Mouse (Mus musculus): ENCODE measurements around the gene Mlycd. TPM values are rescaled to one million over a fixed set of nuclear protein-coding genes. Genes with fewer than 3 reads are reported as not detected.
A peak's percentile ranks its signal among the peaks of the same experiment; 100 is the strongest.

Mlycd gene
- total RNA-seq, 2 experiments from 2014 or later = 26.5 to 28.6 TPM

DNA sequence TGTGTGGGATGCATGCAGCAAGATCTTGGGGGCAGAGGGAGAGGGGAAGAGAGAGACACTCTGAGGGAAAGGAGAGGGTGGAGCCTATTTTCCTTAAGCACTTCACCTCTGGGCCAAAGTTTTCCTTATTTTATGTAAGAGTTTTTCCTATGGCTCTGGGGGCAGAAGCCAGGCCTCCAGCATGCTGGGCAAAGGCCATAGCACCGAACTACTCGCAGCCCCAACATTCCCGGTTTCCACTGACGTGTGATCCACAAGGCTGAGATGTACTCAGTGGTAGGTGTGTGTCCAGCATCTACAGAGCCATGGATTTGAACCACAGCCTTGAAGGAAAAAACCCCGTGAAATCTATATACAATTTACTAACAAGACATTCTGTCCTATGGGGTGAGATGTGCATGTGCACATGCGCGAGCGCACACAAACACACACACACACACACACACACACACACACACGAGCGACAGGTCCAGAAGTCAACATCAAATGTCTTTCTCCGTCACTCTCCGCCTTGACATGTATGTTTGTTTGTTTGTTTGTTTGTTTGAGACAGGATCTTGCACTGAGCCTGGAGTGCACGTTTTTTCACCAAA, 39.0 kb downstream of the Mlycd start, which contains the start of gene Osgin1:
TSS of gene Osgin1 (plus strand) at position 543 of the 593 bp plus-strand sequence.
- no peak for DNase-seq

DNA sequence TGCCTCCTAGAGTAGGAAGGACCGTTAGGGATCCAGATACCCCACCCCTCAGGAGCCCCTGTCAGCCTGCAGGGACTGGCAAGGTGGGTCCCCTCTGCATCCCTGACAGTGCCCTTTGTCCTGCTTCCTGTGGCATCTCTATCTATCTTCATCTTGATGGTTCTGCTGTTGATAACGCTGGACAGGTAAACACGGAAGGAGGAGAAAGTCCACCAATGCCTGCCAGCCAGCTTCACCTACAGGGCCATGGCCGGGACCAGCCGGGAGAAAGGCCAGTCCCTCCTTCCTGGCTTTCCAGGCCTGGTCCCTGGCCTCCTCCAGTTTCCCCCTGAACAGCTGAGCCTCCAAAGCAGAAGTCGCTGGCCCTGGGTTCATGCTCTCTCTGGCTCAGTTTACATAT, 39.9 kb downstream of the Mlycd start:
- no peak for DNase-seq

DNA sequence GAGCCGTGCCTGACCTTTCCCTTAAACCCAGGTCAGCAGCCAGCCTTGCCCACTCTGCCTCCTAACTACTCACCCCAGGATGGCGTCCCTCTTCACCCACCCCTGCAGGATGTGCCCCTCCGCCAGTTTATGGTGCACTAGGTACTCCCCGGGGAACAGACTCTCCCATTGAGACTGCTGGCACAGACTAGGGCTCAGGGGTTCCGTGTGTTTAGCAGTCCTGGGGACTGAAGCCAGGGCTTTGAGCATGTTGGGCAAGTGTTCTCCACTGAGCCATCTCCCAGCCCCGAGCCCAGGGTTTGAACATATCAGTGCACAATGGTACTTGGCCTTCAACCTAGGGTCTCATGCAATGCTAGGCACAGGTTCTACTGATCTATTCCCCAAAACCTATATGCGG, 40.8 kb downstream of the Mlycd start:
- no peak for DNase-seq

DNA sequence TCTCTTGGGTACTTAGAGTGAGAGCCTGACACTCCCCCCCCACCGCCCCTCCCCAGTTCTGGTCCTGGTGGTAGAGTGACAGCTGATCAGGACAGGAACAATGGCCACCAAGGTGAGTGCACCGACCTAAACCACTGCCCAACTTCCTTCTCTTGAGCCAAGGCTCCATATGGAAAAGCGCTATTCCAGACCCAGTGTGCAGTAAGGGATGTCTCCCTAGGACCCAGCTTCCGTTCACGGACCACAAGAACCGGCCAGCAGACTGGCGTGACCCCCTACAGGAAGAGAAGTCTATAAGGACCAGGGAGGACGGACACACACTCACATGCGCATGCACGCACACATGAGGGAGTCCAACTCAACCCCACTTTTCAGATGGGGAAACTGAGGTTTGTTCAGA, 41.7 kb downstream of the Mlycd start:
- no peak for DNase-seq

DNA sequence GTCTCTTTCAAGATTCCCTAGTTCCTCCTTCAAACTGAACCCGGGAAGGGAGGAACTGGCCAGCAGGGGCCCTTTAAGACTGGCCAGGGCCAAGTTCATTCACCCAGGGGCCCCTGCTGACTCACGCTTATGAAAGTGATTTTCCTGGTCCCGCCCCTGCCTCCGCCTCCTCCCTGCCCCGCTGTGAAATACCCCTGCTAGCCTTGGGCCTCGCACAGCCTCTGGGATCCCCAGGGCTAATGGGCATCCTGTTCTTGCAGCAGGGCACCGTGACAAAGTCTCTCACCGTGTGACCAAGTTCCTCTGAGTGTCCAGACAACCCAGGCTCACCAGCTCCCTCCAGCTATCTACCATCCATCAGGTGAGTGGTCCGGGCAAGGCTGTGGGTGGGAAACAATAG, 42.3 kb downstream of the Mlycd start:
- DNase-seq = no peak

DNA sequence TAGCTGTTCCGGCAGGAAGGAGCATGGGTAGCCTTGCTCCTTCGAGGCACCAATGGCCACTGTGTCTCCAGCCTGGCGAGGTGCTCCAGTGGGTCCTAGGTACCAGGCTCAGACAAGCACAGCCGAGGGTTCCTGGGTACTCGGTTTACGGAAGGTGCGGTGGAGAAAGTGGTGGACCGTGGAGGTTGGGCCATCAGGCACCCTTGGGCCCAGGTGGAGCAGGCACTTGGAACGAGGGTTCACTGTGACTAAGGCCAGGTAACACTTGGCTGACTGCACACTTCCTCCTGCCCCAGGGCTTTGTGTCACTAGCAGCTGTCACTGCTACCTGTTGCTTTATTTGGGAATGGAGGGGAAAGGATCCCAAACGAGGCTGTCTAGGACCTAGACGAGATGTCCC, 42.8 kb downstream of the Mlycd start:
- DNase-seq = no peak

DNA sequence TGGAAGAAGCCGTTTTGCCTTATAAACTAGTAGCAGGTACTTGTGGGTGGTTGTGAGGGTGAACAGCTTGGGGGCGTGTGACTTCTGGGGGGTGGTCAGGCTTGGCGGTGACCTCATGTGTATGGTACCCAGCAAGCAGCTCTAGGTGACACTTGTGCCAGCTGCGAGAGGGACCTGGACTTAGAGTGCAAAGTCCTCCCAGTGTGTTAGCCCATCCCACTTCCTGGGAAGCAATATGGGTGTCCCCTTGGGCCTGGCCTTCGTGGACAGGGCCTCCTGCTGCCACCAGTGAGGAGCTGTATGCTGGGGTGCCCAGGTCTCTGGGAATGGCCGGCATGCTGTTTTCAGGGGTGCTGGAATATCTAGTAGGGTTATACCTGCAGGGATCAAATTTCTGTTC, 44.2 kb downstream of the Mlycd start:
- DNase-seq = no peak

DNA sequence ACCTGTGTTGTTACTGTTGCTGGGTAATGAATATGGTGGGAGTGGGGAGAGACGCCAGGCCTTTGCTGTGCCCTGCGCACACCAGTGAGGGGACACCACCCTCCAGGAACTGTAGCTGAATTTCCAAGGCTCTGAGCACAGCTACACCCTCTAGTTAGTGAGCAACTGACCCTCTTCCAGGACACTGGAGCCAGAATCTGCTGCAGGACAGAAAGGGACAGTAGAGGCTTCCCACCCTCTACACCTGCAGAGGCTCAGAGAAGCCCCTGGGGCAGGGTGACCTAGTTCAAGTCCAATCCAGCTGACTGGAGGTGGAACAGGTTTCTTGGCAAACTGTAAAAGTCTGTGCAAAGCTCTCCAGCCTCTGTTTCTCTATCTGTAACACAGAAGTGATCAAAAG, 44.7 kb downstream of the Mlycd start:
- no peak for DNase-seq

DNA sequence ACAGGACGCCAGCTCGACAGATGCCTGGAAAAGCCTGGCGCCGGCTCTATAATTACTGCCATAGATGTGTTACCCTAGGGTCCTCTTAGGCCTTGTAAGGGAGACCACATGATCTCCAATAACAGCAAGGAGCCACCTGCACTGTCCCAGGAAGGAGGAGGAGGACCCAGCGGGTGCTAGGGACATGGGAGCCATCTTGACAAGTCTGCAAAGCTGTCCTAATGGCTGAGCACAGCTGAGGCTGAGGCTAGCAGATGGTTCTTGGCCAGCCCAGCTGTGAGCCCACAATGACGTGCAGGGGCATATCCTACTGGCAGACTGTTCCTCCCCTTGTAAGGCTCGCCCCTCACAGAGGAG, 45.2 kb downstream of the Mlycd start:
- DNase-seq = no peak

DNA sequence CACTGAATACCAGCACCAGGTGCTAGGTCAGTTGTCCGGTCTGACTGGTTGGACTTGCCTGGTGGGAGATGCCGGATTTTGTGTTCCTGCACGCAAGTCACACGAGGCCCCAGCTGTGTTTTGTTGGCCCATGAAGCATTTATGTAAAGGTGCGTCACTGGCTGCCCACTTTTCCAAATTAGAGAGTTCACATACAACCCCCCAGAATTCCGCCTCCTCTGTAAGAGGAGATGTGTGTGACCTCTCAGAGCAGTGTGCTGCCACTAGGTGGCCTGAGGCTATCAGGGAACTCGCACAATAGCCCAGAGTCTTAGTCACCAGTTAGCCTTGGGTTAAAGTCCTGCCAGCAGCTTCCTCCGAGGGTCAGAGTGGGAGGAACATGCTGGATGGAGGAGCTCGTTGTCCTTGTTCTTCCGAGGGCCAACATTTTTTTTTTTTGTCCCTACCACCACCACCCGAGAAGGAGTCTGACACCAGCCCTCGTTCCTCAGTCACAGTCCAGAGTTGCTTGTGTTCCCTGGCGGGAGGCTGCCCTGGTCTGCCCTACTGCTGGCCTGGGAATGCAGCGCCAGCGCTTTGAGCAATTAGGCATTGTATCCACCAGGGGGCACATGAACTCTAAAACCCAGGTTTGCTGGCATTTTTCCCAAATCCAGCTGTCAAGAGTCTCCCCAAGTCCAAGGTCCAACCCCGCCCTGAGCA, 45.7 kb downstream of the Mlycd start:
- DNase-seq = peak; percentile 51 to 61

DNA sequence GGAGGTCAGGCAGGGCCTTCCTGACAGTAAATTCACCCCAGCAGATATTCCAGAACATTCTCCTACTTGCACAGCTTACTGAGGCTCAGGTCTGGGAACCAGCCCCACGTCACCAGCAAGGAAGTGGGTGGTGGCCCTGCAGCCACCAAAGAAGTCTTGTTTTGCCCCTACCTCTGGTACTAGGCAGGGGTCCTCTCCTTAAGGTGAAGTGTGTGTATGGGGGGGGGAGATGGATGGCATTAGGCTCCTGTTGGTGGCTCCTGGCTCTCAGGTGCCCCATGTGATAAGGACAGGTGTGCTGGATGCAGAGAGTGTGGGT, 46.2 kb downstream of the Mlycd start:
- DNase-seq = no peak

DNA sequence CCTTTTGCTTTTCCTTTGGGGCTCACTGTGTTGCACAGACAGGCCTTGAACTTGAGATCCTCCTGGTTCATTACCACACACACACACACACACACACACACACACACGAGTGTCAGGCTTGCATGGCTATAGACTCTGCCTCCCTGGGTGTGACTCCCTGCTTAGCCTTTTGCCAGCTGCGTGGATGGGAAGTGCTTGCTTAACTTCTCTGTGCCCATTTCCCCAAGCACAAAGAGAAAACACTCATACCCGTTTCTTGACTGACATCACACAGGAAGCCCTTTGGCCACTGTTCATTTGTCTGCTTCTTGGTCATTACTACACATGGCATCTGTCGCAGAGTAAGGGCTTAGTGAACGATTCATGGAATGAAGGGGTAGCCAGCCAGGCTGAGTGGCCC, 47.3 kb downstream of the Mlycd start:
- no peak for DNase-seq

DNA sequence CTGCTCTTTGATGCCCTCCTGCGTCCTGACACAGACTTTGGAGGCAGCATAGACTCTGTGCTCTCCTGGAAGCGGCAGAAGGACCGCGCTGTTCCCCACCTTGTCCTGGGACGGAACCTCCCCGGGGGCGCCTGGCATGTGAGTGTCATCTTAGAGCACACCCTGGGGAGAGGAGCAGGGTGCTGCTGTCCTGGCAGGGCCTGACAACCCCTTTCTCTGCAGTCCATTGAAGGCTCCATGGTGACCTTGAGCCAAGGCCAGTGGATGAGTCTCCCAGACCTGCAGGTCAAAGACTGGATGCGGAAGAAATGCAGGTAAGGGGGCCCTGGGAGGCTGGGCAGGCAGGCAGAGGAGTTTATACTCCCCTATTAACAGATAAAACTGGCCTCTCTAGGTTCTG, 48.3 kb downstream of the Mlycd start:
- DNase-seq = no peak

DNA sequence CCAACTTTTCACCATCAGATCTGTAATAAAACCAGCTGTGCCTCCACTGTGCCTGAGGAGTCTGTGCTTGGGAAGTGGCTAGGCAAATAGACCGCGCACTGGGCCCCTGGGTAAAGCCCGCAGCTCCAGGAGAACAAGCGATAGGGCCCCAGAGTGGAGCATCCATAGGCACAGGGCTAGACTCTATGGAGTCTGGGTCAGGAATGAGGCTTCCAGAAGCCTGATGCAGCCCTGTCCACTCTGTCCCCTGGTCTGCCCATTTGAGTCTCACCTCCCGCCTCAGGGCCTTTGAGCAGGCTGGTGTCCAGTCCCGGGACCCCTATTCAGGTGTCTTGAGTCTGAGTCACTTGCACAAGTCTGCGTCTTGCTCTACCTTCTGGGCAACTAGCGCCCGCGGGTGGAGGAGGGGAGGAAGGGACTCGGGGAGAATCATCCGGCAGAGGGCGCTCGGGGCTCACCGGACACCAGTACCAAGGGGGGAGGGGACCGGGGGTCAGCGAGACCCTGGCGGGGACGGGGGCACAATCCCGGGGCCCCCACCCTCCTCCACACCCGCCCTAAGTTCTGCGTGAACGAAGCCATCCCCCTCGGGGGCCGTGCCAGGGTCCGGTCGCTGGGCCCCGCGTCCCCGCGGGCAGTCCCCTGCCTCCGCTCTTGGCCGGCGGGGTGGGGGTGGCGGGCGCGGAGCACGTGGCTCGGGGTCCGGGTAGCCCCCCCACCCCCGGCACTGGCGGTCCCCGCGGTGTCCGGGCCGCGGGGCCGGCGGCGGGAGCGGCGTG, 51.7 kb downstream of the Mlycd start, which contains the start of gene Necab2:
TSS of gene Necab2 (plus strand) at position 509 of the 779 bp plus-strand sequence.
- DNase-seq = peak; percentile 80 to 84

DNA sequence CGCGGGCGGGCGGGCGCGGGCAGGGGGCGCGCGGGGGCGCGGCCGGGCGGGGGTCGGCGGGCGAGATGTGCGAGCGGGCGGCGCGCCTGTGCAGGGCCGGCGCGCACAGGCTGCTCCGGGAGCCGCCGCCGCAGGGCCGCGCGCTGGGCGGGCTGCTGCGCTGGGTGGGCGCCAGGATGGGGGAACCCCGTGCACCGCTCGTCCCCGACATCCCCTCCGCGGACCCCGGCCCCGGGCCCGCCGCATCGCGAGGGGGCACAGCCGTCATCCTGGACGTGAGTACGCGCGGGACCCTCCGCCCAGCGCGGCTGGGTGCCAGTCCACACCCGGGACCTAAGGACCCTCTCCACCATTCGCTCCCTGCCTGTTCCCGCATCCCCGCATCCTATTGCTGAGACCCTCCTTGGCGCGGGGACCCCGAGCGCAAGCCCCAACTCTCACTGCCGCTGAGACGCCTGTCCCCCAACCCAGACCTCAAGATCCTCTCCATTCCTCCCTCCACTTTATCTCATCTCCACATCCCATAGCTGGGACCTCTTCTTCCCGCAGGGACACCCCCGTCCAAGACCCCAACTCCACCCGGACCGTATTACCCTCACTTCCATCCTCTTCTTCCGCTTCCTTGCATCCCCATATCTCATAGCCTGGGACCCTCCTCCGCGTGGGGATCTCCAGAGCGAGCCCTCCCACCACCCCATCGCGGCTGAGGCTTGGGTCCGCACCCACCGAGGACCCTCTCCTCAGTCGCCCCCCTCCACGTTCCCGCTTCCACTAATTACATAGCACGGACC, 52.5 kb downstream of the Mlycd start:
- DNase-seq = no peak

DNA sequence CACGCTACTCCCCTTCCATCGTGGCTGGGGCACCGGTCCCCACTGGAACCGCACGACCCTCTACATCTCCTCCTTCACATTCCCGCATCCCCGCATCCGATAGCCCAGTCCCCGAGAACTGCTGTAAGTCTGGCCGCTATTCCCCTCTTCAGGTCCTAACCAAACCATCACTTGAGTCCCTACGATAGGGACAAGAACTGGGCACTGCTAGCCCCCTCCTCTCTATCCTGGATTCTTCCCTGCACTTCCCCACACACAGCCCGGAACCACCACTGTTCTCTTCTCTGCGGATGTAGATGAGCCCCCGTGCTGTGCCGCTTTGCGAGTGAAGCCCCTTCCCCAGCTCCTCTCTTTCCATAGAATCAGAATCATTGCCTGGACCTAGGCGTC, 53.1 kb downstream of the Mlycd start:
- no peak for DNase-seq

DNA sequence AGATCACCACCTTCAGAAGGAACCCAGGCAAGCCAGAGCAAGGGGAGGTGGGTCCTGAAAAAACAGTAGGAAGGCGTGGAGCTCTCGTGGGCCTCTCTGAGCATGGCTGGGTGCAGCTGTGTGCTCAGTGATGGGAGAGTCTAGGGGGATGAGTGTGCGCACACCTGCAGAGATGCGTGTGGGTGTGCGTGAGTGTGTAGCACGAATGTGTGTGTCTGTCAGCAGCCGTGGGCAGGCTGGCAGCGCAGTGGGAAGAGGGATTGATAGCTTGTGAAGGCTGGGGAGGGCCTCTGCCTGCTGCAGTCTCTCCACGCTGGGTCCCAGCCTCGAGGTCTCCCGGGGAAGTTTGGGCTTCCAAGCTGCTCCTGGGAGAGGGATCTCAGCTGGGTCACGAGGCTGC, 54.9 kb downstream of the Mlycd start:
- DNase-seq = peak; percentile 47 to 50

DNA sequence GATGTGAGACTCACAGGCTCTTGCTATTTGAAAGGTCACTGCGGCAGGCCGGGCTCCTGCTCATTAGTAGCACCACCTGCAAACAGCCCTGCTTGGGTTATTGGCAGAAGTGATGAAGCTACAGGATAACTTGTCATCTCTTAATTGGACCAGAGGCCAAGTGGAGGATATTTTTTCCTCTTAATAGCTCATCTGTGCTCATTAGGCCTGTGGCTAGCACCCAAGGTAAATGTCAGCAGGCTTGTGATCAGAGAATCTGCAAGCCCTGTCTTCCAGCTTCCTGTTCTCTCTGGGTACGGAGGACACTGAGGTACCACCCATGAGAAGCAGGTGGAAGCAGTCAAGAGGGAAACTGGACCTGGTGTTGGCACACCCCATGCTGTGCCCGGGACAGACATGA, 56.5 kb downstream of the Mlycd start:
- DNase-seq = no peak

DNA sequence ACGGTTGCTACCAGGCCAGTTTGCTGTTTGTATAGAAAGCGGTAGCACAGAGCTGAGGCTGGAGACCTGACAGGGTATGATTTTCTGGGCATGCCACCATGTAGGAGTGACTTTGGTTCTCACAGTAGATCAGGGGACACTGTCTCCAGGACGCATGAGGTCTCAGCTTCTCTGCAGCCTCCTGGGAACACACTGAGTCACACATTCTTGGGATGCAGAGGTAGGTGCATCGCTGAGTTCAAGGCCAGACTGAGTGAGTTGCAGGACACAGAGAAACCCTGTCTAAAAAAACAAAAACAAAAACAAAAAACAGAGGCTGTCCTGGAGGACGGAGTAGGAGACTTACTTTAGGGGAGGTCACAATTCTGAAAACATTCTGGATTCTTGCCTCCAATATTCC, 58.2 kb downstream of the Mlycd start:
- DNase-seq = no peak

DNA sequence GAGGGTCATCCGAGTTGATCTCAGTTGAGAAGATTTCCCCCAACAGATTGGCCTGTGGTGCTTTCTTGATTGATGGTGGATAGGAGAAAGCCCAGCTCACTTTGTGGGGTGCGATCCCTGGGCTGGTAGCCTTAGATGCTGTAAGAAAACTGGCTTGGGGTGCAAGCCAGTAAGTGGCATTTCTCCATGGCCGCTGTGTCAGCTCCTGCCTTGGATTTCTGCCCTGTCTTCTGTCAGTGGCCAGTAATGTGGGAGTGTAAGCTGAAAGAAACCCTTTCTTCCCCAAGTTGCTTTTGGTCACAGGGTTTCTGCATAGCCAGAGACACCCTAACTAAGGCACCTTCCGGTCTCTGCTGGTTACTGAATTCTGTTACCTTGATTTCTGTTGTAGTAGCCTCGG, 61.4 kb downstream of the Mlycd start:
- DNase-seq = no peak

DNA sequence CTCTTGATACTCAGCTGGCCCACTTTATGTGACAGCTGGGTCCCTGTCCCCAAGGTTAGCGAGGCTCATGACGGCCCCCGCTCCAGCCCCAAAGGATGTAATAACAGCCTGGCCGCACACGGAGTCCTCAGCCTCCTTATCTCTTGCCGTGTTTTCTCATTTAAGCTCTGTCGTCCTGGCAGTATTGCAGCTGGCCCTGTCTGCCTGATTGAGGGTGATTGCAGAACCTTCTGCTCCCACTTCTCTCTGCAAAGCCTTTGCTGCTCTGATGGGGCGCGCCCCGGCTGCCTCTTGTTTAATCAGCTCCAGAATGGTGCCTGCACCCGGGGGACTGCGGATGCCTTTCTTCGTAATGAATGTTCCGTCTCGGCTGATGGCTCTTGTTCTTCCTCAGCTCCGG, 65.0 kb downstream of the Mlycd start:
- DNase-seq = no peak
